Mouse (Mus musculus) heart, embryonic 15.5 days (tissue): Measurements from ENCODE around the gene Pheta1. TPM values are rescaled to one million over a fixed set of nuclear protein-coding genes. Genes with fewer than 3 reads are reported as not detected.

Experiments used
- ATAC-seq: fragments of 200-750 bp; cut with Nextera tagmentation; replicated peaks from 2 replicates; pipeline ENCODE4 v1.8.0; 2017; ENCODE audit warnings: low read depth, moderate TSS enrichment; ENCODE audit not compliant: insufficient number of reproducible peaks, insufficient read depth, low FRiP score
- H3K27ac ChIP-seq: fragments of 300-500 bp; sonication (generic); 2 replicates; pipeline ENCODE4 v1.5.1; 2015; ENCODE audit warnings: mild to moderate bottlenecking, inconsistent platforms
- H3K27me3 ChIP-seq: fragments of 300-500 bp; sonication (generic); 2 replicates; pipeline ENCODE4 v1.6.1; 2015; ENCODE audit warnings: inconsistent platforms
- H3K36me3 ChIP-seq: fragments of 300-500 bp; sonication (generic); 2 replicates; pipeline ENCODE4 v1.6.1; 2015; ENCODE audit warnings: mild to moderate bottlenecking, inconsistent platforms
- H3K4me1 ChIP-seq: fragments of 300-500 bp; sonication (generic); replicated peaks from 2 replicates; pipeline ENCODE4 v1.6.1; 2015; ENCODE audit warnings: inconsistent platforms
- H3K4me2 ChIP-seq: fragments of 300-500 bp; sonication (generic); 2 replicates; pipeline ENCODE4 v1.6.1; 2015; ENCODE audit warnings: inconsistent platforms, mild to moderate bottlenecking, moderate library complexity
- H3K4me3 ChIP-seq: fragments of 300-500 bp; sonication (generic); 2 replicates; pipeline ENCODE4 v1.5.1; 2015; ENCODE audit warnings: mild to moderate bottlenecking, inconsistent platforms
- H3K9ac ChIP-seq: fragments of 300-500 bp; sonication (generic); 2 replicates; pipeline ENCODE4 v1.6.1; 2015; ENCODE audit warnings: mild to moderate bottlenecking, inconsistent platforms
- H3K9me3 ChIP-seq: fragments of 300-500 bp; sonication (generic); replicated peaks from 2 replicates; pipeline ENCODE4 v1.6.1; 2016; ENCODE audit warnings: inconsistent platforms
- WGBS: fragments of 180-500 bp; shearing (Covaris S2); methylation state at CpG from one replicate; pipeline ENCODE4 v1.1.7; 2015; ENCODE audit warnings: mixed read lengths; 5-methylcytosine and 5-hydroxymethylcytosine counted together
- microRNA-seq: library from miRNA; unstranded; fragments of <30 nt; microRNA quantifications from one replicate; pipeline ENCODE4, GENCODE M21; 2016
- polyA plus RNA-seq: library from polyadenylated mRNA; unstranded; fragments of >200 nt; fragmentation: Nextera tagmentation; extraction: Ambion mirVana; gene quantifications from 2 replicates; pipeline ENCODE4 v1.2.1, GENCODE M21; 2015

Pheta1 gene
- polyA plus RNA-seq, 1 experiment from 2014 or later: 15.1 TPM

DNA sequence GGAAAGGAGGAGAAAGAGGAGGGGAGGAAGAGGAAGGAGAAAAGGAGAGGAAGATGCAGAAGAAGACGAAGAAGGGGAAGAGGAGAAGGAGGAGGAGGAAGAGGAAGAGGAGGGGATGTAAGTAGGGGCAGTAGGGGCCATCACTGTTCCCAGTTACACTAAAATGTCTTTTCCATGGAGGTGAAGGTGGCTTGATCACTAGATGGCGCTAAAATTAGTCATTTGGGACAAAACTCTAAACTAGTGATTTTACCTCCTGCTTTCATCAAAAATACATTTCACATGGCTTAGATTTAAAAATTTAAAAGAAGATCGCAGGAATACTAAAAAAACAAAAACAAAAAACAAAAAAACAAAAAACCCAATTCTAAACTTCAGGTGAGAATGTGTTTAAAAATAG is 44.8 kb downstream of the Pheta1 start:
- ATAC-seq: no peak
- WGBS: 37% methylated on average over 3 of the region's 3 CpGs

DNA sequence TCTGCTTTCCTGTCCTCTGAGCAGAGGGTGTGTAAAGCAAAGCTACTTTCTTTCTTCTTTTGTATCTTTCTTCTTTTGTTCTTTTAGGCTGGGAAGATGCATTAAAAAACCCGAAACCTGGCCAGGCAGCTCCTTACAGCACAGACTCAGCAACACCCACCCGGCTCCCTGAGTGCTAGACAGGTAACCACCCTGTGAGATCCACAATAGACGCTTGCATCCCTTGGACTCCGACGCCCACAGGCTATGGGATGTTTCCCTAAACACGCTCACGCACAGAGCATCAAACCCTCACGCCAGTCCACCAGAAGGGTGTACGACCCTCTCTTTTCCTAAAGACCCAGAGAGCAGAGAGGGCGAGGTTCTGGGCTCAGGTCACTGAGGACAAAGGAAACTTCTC is 45.9 kb downstream of the Pheta1 start:
- Histone ChIP-seq H3K4me1 (no peaks in the 10 kb centered on the region), H3K4me3 (no peak overlapping the region), H3K27me3 (peaks cover 8% of the 10 kb centered on the region; the same call in 1 of the 2 replicates), H3K9me3 (no peaks in the 10 kb centered on the region), H3K36me3 (no peaks in the 10 kb centered on the region), H3K27ac (no peak overlapping the region), H3K9ac (no peak overlapping the region), H3K4me2 (no peak overlapping the region)
- WGBS: 69% methylated on average over 10 of the region's 10 CpGs
- ATAC-seq: no peak

More for the DNA sequence above, 44.8 kb downstream of the Pheta1 start:
- Histone ChIP-seq H3K27me3 (peaks cover 8% of the 10 kb centered on the region; the same call in 1 of the 2 replicates), H3K4me2 (no peak overlapping the region), H3K4me3 (no peak overlapping the region), H3K4me1 (no peaks in the 10 kb centered on the region), H3K9me3 (no peaks in the 10 kb centered on the region), H3K9ac (no peak overlapping the region), H3K27ac (no peak overlapping the region), H3K36me3 (no peaks in the 10 kb centered on the region)

DNA sequence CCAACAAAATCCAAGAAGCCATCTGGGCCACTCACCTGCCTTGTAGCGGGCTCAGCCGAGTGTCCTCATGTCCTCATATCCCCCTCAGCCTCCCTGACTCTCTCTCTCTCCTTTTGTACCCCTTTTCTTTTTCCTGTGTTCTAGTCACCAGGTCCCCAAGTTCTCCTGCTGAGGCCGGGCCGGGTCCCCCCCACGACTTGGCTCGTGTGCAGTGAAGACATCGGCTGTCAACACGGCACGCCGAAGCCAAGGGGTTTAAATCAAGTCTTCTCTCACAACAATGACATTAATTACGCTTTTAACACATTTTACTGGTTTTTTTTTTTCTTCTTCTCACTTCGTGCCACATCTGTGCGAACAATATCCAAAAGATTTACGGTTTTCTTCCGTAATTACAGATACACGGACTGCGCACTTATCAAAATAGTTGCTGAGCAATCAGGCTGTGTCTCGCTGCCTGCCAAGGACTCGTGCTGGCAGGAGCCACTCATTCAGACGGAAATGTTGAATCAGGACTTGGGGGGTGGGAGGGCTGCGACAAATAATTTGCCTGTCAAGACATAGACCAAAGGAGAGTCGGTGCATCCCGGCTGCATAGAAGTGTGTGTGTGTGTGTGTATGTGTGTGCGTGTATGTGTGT is 46.5 kb downstream of the Pheta1 start:
- Histone ChIP-seq H3K9ac (no peak overlapping the region), H3K4me3 (no peak overlapping the region), H3K9me3 (no peaks in the 10 kb centered on the region), H3K4me1 (no peaks in the 10 kb centered on the region), H3K4me2 (no peak overlapping the region), H3K27ac (no peak overlapping the region), H3K36me3 (no peaks in the 10 kb centered on the region), H3K27me3 (peaks cover 8% of the 10 kb centered on the region; the same call in 1 of the 2 replicates)
- no peak for ATAC-seq
- 61% methylated on average over 24 of the region's 24 CpGs for WGBS

DNA sequence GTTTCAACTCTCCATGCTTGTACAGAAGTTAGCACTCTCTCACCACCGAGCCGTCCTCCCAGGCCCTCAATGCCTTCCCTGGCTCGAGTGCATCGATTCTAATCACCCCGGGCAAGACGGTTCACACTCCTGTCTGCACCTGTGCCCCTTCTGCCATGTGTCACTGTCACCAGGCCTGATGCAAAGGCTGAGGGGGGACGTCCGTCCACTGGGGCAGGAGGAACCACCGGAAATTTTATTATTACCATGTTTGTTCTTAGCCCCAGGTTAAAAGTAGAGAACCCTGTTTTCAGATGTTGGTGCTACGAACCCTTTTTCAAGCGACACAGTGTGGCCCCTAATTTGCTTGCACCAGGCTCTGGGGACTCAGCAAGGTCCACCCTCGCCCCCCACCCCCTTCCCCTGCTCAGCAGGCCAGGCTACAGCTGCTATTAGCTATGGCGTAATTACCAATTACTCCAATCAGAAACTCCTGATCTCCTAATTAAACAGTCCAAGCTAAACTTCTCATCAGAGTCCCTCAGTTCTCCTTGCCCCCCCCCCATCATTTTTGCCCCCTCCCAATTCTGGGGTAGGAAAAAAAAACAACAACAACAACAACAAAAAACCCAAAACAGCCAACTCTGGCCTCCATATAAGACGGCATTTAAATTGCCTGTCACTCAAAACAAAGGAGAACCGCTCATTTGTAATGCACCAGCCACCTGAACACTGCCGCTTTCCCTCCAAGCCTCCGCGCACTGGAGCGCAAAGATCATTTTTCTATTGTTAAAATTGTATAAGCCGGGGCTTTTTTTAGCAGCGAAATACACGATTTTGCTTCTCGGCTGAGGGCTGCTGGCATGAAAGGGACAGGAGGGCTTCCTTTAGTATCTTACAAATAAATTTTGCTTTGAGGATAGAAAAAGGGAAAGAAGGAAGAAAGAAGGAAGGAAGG is 54.3 kb downstream of the Pheta1 start:
- H3K36me3 ChIP-seq: no peaks in the 10 kb centered on the region
- WGBS: 58% methylated on average over 23 of the region's 23 CpGs
- H3K4me2 ChIP-seq: no peak overlapping the region
- H3K9ac ChIP-seq: no peak overlapping the region
- H3K4me3 ChIP-seq: no peak overlapping the region
- no peaks in the 10 kb centered on the region for H3K27me3 ChIP-seq
- ATAC-seq: no peak
- no peaks in the 10 kb centered on the region for H3K4me1 ChIP-seq
- H3K9me3 ChIP-seq: no peaks in the 10 kb centered on the region
- no peak overlapping the region for H3K27ac ChIP-seq

Small RNA genes within 50 kb of the gene (microRNA-seq; reads per million reads assigned to microRNA genes)
- 0.84 reads per million for gene Mir7031

Other genes with a start within 250 kb of the Pheta1 start
- 6.0 and 6.1 TPM in 2 replicates for gene Acad12, start 230.0 kb upstream of the Pheta1 start, polyA plus RNA-seq
- gene Acad10, start 188.5 kb upstream of the Pheta1 start, polyA plus RNA-seq: 1.6 and 2.5 TPM in 2 replicates
- gene Brap, start 188.4 kb upstream of the Pheta1 start, polyA plus RNA-seq: 22.7 and 28.5 TPM in 2 replicates
- gene Atxn2, start 137.6 kb upstream of the Pheta1 start, polyA plus RNA-seq: 59.4 and 63.7 TPM in 2 replicates
- 13.2 and 18.5 TPM in 2 replicates for gene Sh2b3, start 11.3 kb upstream of the Pheta1 start, polyA plus RNA-seq
- gene Cux2, start 201.1 kb downstream of the Pheta1 start, polyA plus RNA-seq: 3.9 and 4.1 TPM in 2 replicates